15 mouse cellular contexts compared by ENCODE assay signal in genomic region chr17:83387161-83387560, GRCm38 (mm10). TPM values are rescaled to one million over a fixed set of nuclear protein-coding genes. Genes with fewer than 3 reads are reported as not detected.
DNase-seq lines count a peak whose midpoint lies in the region; ATAC-seq lines count a peak whose summit lies in the region.
"Had no signal": no experiment of that assay in that cellular context is flagged by ENCODE, and none has a peak within 500 bp of the region (broad histone marks: within the 10 kb centered on the region; RNA-seq: fewer than 3 reads in every experiment).

No protein-coding gene starts in this region.

- WGBS in liver, embryonic 11.5 days = 80% methylated on average over 3 of the region's 3 CpGs
- 84% methylated on average over 3 of the region's 3 CpGs for WGBS in midbrain, embryonic 14.5 days

- no peak for ATAC-seq in liver, embryonic 11.5 days (replicated peaks; ENCODE audit: low FRiP score)
- no peak for ATAC-seq in midbrain, embryonic 14.5 days (ENCODE audit: low FRiP score, low TSS enrichment)
- ATAC-seq: forebrain, embryonic 16.5 days had no signal

- no peaks in the 10 kb centered on the region for H3K9me3 ChIP-seq in liver, embryonic 11.5 days (ENCODE audit: control insufficient read depth, low read length)
- H3K9me3 ChIP-seq in midbrain, embryonic 14.5 days (ENCODE audit: control insufficient read depth, low read length) = no peaks in the 10 kb centered on the region
- H3K9me3 ChIP-seq: embryonic facial prominence, embryonic 15.5 days; limb, embryonic 13.5 days; neural tube, embryonic 15.5 days had no signal

- H3K9ac ChIP-seq in liver, embryonic 11.5 days (ENCODE audit: low read depth, low read length) = no peak overlapping the region
- H3K9ac ChIP-seq in midbrain, embryonic 14.5 days (replicated peaks; ENCODE audit: low read length) = no peak overlapping the region
- H3K9ac ChIP-seq: embryonic facial prominence, embryonic 15.5 days; limb, embryonic 13.5 days; neural tube, embryonic 15.5 days had no signal

- H3K4me1 ChIP-seq in liver, embryonic 11.5 days (replicated peaks; ENCODE audit: control insufficient read depth, insufficient read depth, low read length) = 0 out of 2 replicates have a peak, but pooled peaks cover 2% of the 10 kb centered on the region
- H3K4me1 ChIP-seq in midbrain, embryonic 14.5 days (ENCODE audit: control insufficient read depth, insufficient read depth, low read length) = no peaks in the 10 kb centered on the region
- H3K4me1 ChIP-seq: embryonic facial prominence, embryonic 15.5 days; neural tube, embryonic 15.5 days had no signal

- no peaks in the 10 kb centered on the region for H3K36me3 ChIP-seq in liver, embryonic 11.5 days (ENCODE audit: control insufficient read depth, insufficient read depth, low read length)
- no peaks in the 10 kb centered on the region for H3K36me3 ChIP-seq in midbrain, embryonic 14.5 days (ENCODE audit: control insufficient read depth, insufficient read depth, low read length)
- H3K36me3 ChIP-seq: embryonic facial prominence, embryonic 15.5 days; limb, embryonic 13.5 days; neural tube, embryonic 15.5 days had no signal

- no peak overlapping the region for H3K27ac ChIP-seq in liver, embryonic 11.5 days (ENCODE audit: low read depth, low read length)
- H3K27ac ChIP-seq in midbrain, embryonic 14.5 days (replicated peaks; ENCODE audit: low read depth, low read length) = no peak overlapping the region
- H3K27ac ChIP-seq: embryonic facial prominence, embryonic 15.5 days; limb, embryonic 13.5 days; neural tube, embryonic 15.5 days had no signal

- H3K4me2 ChIP-seq in liver, embryonic 11.5 days = no peak overlapping the region
- no peak overlapping the region for H3K4me2 ChIP-seq in midbrain, embryonic 14.5 days (ENCODE audit: low read length)
- H3K4me2 ChIP-seq: embryonic facial prominence, embryonic 15.5 days; limb, embryonic 13.5 days; neural tube, embryonic 15.5 days had no signal

- H3K4me3 ChIP-seq in liver, embryonic 11.5 days (ENCODE audit: low read depth, low read length) = no peak overlapping the region
- no peak overlapping the region for H3K4me3 ChIP-seq in midbrain, embryonic 14.5 days (replicated peaks; ENCODE audit: low read depth, low read length)
- H3K4me3 ChIP-seq: embryonic facial prominence, embryonic 15.5 days; limb, embryonic 13.5 days; neural tube, embryonic 15.5 days had no signal

- DNase-seq in liver (peak; percentile 14), ES-CJ7 (ENCODE audit: low read depth, low spot score) (peak; percentile 42), adipocyte (ENCODE audit: low spot score) (no peak)
- DNase-seq in liver, embryonic 11.5 days (ENCODE audit: low spot score) = no peak
- DNase-seq in c-Kit-negative CD71-positive TER-119-positive erythroid progenitor cells, embryonic 14.5 days (ENCODE audit: low read depth, low spot score) = peak; percentile 6
- DNase-seq in thymus, postnatal 25 days = peak; percentile 11
- no peak for DNase-seq in midbrain, embryonic 14.5 days
- DNase-seq: cerebellum, postnatal 25 days; heart, postnatal 4 days; kidney, adult 9 months; lung, postnatal 4 days had no signal

- no peaks in the 10 kb centered on the region for H3K27me3 ChIP-seq in liver, embryonic 11.5 days (replicated peaks; ENCODE audit: control insufficient read depth, insufficient read depth, low read length)
- H3K27me3 ChIP-seq in midbrain, embryonic 14.5 days (ENCODE audit: control insufficient read depth, insufficient read depth, low read length) = no peaks in the 10 kb centered on the region
- H3K27me3 ChIP-seq: embryonic facial prominence, embryonic 15.5 days; limb, embryonic 13.5 days; neural tube, embryonic 15.5 days had no signal

RNA-seq across cellular contexts. Expression of gene Eml4, which starts 36.4 kb away (rescaled TPM):
- polyA plus RNA-seq in liver, embryonic 11.5 days (2014; fragmentation: Nextera tagmentation; extraction: Ambion mirVana) = 26.2 and 28.3 TPM in 2 replicates
- polyA plus RNA-seq in midbrain, embryonic 14.5 days (2014; fragmentation: Nextera tagmentation; extraction: Ambion mirVana) = 24.9 and 38.9 TPM in 2 replicates

Comparison
In these comparisons a context has a peak if more than half of its experiments do, and no peak if none do; other contexts are left out.
1. DNase-seq: peak in liver (single experiment), ES-CJ7 (single experiment), c-Kit-negative CD71-positive TER-119-positive erythroid progenitor cells, embryonic 14.5 days (single experiment) and thymus, postnatal 25 days (single experiment); none in liver, embryonic 11.5 days (single experiment), adipocyte (single experiment) and midbrain, embryonic 14.5 days (single experiment).